Mouse (Mus musculus): ENCODE results near the gene Snrpd2. TPM values are rescaled to one million over a fixed set of nuclear protein-coding genes. Genes with fewer than 3 reads are reported as not detected.
A peak's percentile ranks its signal among the peaks of the same experiment; 100 is the strongest.

The Snrpd2 gene
- total RNA-seq (2021): 10 to 100 TPM; 84.3 to 88.7 TPM
- long read RNA-seq, experiment 1, transcript Snrpd2-201 (3 exons, 1,420 nt): major isoform, 56 of 58 reads
- long read RNA-seq, experiment 1, partial matches to known transcripts: 2 of 58 reads
- long read RNA-seq, experiment 1, other reads (novel, unspliced or antisense): 0 of 58 reads
- long read RNA-seq, experiment 2, transcript Snrpd2-201 (3 exons, 1,420 nt): major isoform, 47 of 49 reads
- long read RNA-seq, experiment 2, partial matches to known transcripts: 2 of 49 reads
- long read RNA-seq, experiment 2, other reads (novel, unspliced or antisense): 0 of 49 reads

DNA sequence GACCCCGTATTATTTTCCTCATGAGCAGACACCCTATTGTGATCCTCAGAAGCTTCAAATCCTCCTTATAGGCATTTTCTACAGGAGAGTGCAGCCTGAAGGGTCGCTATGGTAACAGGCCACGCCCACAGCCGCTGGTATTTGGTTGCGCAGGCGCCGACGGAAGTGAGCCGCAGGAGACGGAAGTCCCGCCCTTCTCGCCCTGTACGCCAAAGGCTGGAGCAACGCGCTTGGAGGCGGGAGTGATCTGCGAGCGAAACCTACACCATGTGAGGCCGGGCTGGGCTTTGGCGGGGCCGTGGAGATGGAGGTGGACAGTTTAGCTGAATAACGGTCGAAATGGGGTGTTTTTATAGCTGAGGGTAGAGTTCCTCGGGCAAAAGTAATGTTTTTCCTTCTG is at the start of gene Snrpd2:
Gene Snrpd2, plus strand, starts transcription at position 97 of the 400 bp plus-strand sequence.
- intact Hi-C loops (cut with DNase I): no loop called here
- peak; percentile 97 for DNase-seq (ENCODE audit: low spot score in 2 of 2)

DNA sequence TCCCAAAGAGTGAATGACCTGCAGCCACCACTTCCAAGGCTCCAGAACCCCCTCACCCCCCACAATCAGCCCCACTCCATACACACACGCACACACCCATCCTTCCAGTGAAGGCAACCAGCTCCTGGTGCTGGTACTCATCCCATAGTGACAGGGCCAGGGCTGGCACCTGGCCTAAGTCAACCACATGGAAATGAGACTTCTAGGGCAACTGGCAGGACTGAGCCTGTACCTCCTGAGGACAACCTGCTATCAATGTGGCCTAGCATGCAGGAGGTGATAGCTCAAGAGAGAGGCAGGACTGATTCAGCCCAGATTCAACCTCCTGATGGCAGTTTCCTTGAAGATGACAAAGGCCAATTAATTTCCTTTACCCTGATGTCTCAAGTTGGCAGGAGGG is 49.2 kb upstream of the Snrpd2 start:
- DNase-seq (ENCODE audit: low spot score in 2 of 2): no peak
- intact Hi-C loops (cut with DNase I): no loop called here

- intact Hi-C loops (cut with DNase I): no loop called here
- DNase-seq (ENCODE audit: low spot score in 2 of 2): no peak
Observed at GRCm38 (mm10) chr7:19103741-19104140, 45.8 kb upstream of the Snrpd2 start.

- DNase-seq (ENCODE audit: low spot score in 2 of 2): no peak
- intact Hi-C loops (cut with DNase I): no loop called here
Observed at GRCm38 (mm10) chr7:19104486-19104885, 45.0 kb upstream of the Snrpd2 start.

- no peak for DNase-seq (ENCODE audit: low spot score in 2 of 2)
- intact Hi-C loops (cut with DNase I): no loop called here
Observed at GRCm38 (mm10) chr7:19107436-19107835, 42.1 kb upstream of the Snrpd2 start.

DNA sequence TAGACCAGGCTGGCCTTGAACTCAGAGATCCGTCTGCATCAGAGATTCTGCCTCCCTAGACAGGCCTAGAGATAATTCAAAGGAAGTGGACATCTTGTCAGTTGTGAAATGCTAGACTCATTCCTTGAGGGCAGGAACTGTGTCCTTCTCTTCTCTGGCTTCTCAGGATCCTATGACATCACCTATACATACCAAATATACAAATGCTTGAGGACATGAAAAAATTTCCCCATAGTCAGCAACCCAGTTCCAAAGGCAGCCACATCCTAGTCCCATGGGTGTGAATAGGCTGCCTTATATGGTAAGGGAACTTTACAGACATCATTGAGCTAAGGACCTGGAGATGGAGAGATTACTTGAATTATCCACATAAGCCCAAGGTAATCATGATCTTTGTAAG is 40.0 kb upstream of the Snrpd2 start:
- intact Hi-C loops (cut with DNase I): no loop called here
- no peak for DNase-seq (ENCODE audit: low spot score in 2 of 2)

GRCm38 (mm10) chr7:19118028-19118771 is 31.3 kb upstream of the Snrpd2 start, which contains the start of gene Gm4969:
TSS of gene Gm4969 (minus strand) at chr7:19118368.
- intact Hi-C loops (cut with DNase I): no loop called here
- DNase-seq (ENCODE audit: low spot score in 2 of 2): peak; percentile 73 to 86

- intact Hi-C loops (cut with DNase I): no loop called here
- no peak for DNase-seq (ENCODE audit: low spot score in 2 of 2)
Observed at GRCm38 (mm10) chr7:19119083-19119482, 30.4 kb upstream of the Snrpd2 start.

GRCm38 (mm10) chr7:19119631-19120429 is 29.7 kb upstream of the Snrpd2 start, which contains the start of gene Fbxo46:
TSS of gene Fbxo46 (plus strand) at chr7:19119859.
- peak; percentile 94 to 97 for DNase-seq (ENCODE audit: low spot score in 2 of 2)
- intact Hi-C loops (cut with DNase I): no loop called here

DNA sequence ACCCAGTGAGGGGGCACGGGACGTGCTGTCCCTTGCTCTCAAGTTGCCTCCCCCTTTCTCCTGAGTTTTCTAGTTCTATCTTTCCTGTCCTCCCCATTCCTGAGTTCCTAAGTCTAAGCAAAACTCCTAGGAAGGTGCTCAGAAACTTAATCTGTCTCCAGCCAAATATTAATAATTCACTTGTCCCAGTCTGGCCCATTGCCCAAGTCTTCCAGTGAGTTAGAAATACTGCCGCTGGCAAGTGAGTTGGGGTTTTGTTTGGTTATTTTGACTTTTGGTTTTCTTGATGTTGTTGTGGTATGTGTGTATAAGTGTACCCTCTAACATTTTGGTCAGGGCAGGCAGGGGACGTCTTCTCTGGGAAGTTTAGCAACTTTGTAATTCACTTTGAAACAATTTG is 27.8 kb upstream of the Snrpd2 start:
- intact Hi-C loops (cut with DNase I): no loop called here

DNA sequence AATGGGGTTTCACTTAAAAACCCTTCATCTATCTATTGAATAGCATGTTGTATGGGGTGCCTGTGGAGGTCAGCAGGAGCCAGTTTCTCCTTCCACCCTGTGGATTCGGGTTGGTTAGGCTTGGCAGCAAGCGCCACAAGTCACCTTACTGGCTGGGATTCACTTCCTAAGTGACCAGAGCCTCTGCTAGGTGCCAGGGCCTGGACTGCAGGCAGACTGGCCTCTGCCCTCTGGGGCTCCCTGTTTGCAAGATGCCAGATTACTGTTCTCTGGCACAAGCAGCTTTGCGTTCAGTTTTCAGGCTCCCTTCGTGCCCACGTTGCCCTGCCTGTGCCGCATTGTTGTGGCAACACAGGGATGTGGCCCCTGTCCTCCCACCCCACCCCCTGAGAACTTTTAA is 24.8 kb upstream of the Snrpd2 start:
- intact Hi-C loops (cut with DNase I): no loop called here

More for the DNA sequence above, 27.8 kb upstream of the Snrpd2 start:
- DNase-seq (ENCODE audit: low spot score in 2 of 2): no peak

DNA sequence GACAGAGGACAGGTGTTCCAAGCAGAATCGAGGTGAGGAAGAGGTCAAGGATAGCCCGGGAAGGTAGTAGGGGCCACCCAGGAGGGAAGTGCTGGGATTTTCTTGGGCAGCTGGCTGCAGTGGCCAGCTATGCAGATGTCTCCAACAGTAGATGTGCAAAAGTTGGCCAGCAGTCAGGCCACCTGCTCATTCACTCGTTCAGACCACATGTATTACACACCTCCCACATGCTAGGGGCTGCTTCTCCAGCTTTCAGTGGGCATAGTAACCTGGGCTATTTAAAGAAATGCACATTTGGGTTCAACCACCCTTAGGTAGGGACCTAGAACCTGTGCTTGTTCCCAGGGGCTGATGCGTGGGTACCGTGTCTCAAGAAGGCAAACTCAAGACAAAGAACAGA is 21.8 kb upstream of the Snrpd2 start:
- intact Hi-C loops (cut with DNase I): no loop called here
- DNase-seq (ENCODE audit: low spot score in 2 of 2): peak in 1 of 2 experiments; percentile 62

More for the DNA sequence above, 24.8 kb upstream of the Snrpd2 start:
- no peak for DNase-seq (ENCODE audit: low spot score in 2 of 2)

DNA sequence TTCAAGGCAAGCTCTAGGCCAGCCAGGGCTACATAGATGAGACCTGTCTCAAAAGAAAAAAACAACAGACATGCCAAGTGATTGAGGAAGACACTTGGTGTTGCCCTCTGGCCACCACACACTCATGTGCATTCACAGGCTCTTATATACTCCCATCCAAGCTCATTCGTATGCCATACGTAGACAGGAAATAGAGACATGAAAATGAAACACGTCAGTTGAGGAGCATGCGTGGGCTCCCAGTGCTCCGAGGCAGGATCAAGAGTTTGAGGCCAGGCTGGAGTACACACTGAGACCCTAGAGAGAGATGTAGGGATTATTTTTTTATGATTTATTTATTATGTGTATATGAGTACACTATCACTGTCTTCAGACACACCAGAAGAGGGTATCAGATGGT is 20.1 kb upstream of the Snrpd2 start:
- intact Hi-C loops (cut with DNase I): no loop called here
- DNase-seq (ENCODE audit: low spot score in 2 of 2): no peak

DNA sequence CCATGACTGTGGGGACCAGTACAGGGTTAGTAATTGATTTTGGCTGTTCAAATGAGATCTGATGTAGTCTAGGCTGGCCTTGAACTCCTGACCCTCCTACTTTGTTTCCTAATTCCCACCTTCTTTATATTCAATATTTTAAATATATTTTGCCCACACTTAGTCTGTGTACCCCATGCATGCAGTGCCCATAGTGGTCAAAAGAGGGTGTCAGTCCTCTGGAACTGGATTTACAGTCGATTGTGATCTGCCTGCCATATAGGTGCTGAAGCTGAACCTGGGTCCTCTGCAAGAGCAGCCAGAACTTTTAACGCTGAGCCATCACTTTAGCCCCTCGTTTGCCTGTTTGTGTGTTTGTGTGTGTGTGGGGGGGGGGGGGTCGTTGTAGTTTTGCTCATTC is 18.9 kb upstream of the Snrpd2 start:
- intact Hi-C loops (cut with DNase I): no loop called here
- DNase-seq (ENCODE audit: low spot score in 2 of 2): no peak

GRCm38 (mm10) chr7:19131324-19131848 is 18.1 kb upstream of the Snrpd2 start:
- intact Hi-C loops (cut with DNase I): no loop called here
- peak; percentile 97 to 99 for DNase-seq (ENCODE audit: low spot score in 2 of 2)

- intact Hi-C loops (cut with DNase I): no loop called here
- no peak for DNase-seq (ENCODE audit: low spot score in 2 of 2)
Observed at GRCm38 (mm10) chr7:19136168-19136567, 13.4 kb upstream of the Snrpd2 start.

DNA sequence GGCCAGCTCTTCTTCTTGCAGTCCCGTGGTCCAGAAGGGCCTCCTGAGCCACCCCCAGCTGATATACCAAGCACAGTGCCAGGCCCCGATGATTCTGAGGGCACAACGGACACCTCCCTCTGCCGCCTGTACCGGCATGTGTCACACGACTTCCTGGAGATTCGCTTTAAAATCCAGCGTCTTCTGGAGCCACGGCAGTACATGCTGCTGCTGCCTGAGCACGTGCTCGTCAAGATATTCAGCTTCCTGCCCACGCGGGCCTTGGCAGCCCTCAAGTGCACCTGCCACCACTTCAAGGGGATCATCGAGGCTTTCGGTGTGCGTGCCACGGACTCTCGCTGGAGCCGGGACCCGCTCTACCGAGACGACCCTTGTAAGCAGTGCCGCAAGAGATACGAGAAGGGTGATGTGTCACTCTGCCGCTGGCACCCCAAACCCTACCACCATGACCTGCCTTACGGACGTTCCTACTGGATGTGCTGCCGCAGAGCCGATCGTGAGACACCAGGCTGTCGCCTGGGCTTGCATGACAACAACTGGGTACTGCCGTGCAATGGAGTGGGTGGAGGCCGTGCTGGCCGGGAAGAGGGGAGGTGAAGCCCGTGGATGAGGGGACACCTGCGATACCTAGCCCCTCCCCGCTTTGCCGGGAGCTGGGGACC is 12.7 kb upstream of the Snrpd2 start:
- peak; percentile 44 to 79 for DNase-seq (ENCODE audit: low spot score in 2 of 2)
- intact Hi-C loops (cut with DNase I): no loop called here

DNA sequence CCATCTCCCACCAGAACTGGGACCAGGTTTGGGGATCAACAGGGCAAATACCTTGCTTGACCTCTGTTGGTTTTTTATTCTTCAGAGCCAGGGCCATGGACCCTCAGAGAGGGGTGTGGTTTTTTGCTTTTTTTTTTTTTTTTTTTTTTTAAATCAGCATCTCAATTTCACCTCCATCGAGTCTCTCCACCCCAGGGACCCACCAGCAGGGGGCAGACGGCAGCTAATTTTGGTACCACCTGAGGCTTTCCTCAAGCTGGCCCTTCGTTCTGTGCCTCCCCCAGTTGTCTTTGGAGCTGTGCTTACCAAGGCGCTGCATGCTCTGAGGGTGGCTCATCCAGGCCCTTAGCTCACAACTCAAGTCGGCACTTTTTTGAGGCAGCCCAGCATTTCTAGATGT is 12.1 kb upstream of the Snrpd2 start:
- DNase-seq (ENCODE audit: low spot score in 2 of 2): peak; percentile 64 to 70
- intact Hi-C loops (cut with DNase I): no loop called here

DNA sequence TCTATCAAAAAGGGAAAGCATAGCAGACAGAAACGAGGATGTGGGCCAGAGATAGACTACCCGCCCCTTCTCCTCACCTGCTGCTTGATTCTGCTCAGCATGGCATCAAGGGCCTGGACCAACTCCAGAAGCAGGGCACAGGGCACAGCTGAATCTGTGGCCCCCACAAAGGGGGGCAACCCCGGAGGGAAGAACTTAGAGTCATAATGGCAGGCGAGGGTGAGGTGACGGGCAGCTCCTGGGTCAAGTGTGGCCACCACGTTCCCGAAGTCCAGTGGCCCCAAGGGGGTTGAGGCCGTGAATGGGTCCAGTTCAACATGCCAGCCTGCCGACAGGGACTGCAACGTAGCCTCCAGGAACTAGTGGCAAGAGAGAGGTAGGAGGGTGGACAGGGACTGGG is 2.7 kb upstream of the Snrpd2 start:
- no peak for DNase-seq (ENCODE audit: low spot score in 2 of 2)
- intact Hi-C loops (cut with DNase I): no loop called here

Data from left cerebral cortex, postnatal 14 days (tissue).